Mouse (Mus musculus) MEL (cell line): Measurements from ENCODE around the gene Togaram2. TPM values are rescaled to one million over a fixed set of nuclear protein-coding genes. Genes with fewer than 3 reads are reported as not detected.

Experiments
- DNase-seq: peaks from one replicate; pipeline ENCODE4 v3.0.0; 2011; ENCODE audit warnings: low read depth, low spot score
- H3K27ac ChIP-seq: 2 replicates; pipeline ENCODE4 v1.5.1; 2012; ENCODE audit warnings: low read depth, mild to moderate bottlenecking, control low read depth, low read length, moderate library complexity; ENCODE audit not compliant: control insufficient read depth
- H3K27me3 ChIP-seq, 2 experiments: fragments of 150-350 bp in 1 of 2; sonication (generic) in 1 of 2; 2 replicates each; pipeline ENCODE4 v1.6.1; 2012; ENCODE audit warnings: low read length in 2 of 2, mild to moderate bottlenecking in 2 of 2, improper control_type of control experiment in 1 of 2, moderate library complexity in 1 of 2; ENCODE audit not compliant: insufficient read depth in 2 of 2, control insufficient read depth in 1 of 2
- H3K36me3 ChIP-seq, 2 experiments: 2 replicates each; pipeline ENCODE4 v1.6.1; 2012 to 2014; ENCODE audit warnings: low read length in 2 of 2, improper control_type of control experiment in 1 of 2, inconsistent platforms in 1 of 2, mild to moderate bottlenecking in 1 of 2; ENCODE audit not compliant: insufficient read depth in 2 of 2, control insufficient read depth in 1 of 2
- H3K4me1 ChIP-seq, 2 experiments: fragments of 150-350 bp in 1 of 2; sonication (generic) in 1 of 2; 2 replicates each; pipeline ENCODE4 v1.6.1; 2012; ENCODE audit warnings: low read length in 2 of 2, improper control_type of control experiment in 1 of 2, mild to moderate bottlenecking in 1 of 2; ENCODE audit not compliant: insufficient read depth in 2 of 2, control insufficient read depth in 1 of 2
- H3K4me3 ChIP-seq, 2 experiments: fragments of 150-350 bp in 1 of 2; sonication (generic) in 1 of 2; 2 replicates each; pipeline ENCODE4 v1.5.1; 2012; ENCODE audit warnings: low read depth in 2 of 2, low read length in 2 of 2, mild to moderate bottlenecking in 2 of 2, moderate library complexity in 2 of 2, control low read depth in 1 of 2, improper control_type of control experiment in 1 of 2; ENCODE audit not compliant: control insufficient read depth in 1 of 2, insufficient read depth in 1 of 2
- H3K79me2 ChIP-seq: 2 replicates; pipeline ENCODE4 v1.6.1; 2012; ENCODE audit warnings: mild to moderate bottlenecking, low read length, moderate library complexity; ENCODE audit not compliant: control insufficient read depth, poor library complexity, insufficient read depth
- H3K9ac ChIP-seq: 2 replicates; pipeline ENCODE4 v1.6.1; 2012; ENCODE audit warnings: low read depth, mild to moderate bottlenecking, control low read depth, low read length, moderate library complexity; ENCODE audit not compliant: control insufficient read depth, poor library complexity, severe bottlenecking
- H3K9me3 ChIP-seq: fragments of 150-350 bp; sonication (generic); replicated peaks from 2 replicates; pipeline ENCODE4 v1.6.1; 2012; ENCODE audit warnings: mild to moderate bottlenecking, low read length, improper control_type of control experiment, moderate library complexity; ENCODE audit not compliant: insufficient read depth
- BHLHE40 ChIP-seq: IDR thresholded peaks from 2 replicates; pipeline ENCODE4 v1.6.1; 2012; ENCODE audit warnings: low read depth, mild to moderate bottlenecking, inconsistent platforms, low read length, improper control_type of control experiment, borderline replicate concordance
- CHD1 ChIP-seq: IDR thresholded peaks from 2 replicates; pipeline ENCODE4 v1.6.1; 2012; ENCODE audit warnings: low read depth, mild to moderate bottlenecking, inconsistent platforms, low read length, improper control_type of control experiment
- CTCF ChIP-seq, 3 experiments: IDR thresholded peaks in 2 of 3; conservative IDR thresholded peaks in 1 of 3; 2 replicates each; pipeline ENCODE4 v1.5.1; 2011 to 2012; ENCODE audit warnings: low read length in 3 of 3, low read depth in 2 of 3, mild to moderate bottlenecking in 2 of 3, improper control_type of control experiment in 1 of 3, inconsistent platforms in 1 of 3, mixed read lengths in 1 of 3, moderate library complexity in 1 of 3; ENCODE audit not compliant: control insufficient read depth in 1 of 3, insufficient read depth in 1 of 3, poor library complexity in 1 of 3, severe bottlenecking in 1 of 3
- E2F4 ChIP-seq: IDR thresholded peaks from 2 replicates; pipeline ENCODE4 v1.6.1; 2011; ENCODE audit warnings: low read depth, low read length, improper control_type of control experiment, borderline replicate concordance
- ELF1 ChIP-seq: IDR thresholded peaks from 2 replicates; pipeline ENCODE4 v1.6.1; 2014; ENCODE audit warnings: low read depth, mild to moderate bottlenecking, inconsistent platforms, low read length, improper control_type of control experiment, moderate library complexity
- EP300 ChIP-seq, 2 experiments: IDR thresholded peaks; 2 replicates each; pipeline ENCODE4 v1.6.1; 2011; ENCODE audit warnings: improper control_type of control experiment in 2 of 2, low read length in 2 of 2, low read depth in 1 of 2, mild to moderate bottlenecking in 1 of 2
- GATA1 ChIP-seq: IDR thresholded peaks from 2 replicates; pipeline ENCODE4 v1.6.1; 2011; ENCODE audit warnings: low read depth, low read length, improper control_type of control experiment
- HCFC1 ChIP-seq: IDR thresholded peaks from 2 replicates; pipeline ENCODE4 v1.6.1; 2012; ENCODE audit warnings: low read depth, mild to moderate bottlenecking, inconsistent platforms, low read length, improper control_type of control experiment, moderate library complexity
- MAX ChIP-seq: IDR thresholded peaks from 2 replicates; pipeline ENCODE4 v1.6.1; 2011; ENCODE audit warnings: low read length, improper control_type of control experiment
- MAZ ChIP-seq: IDR thresholded peaks from 2 replicates; pipeline ENCODE4 v1.6.1; 2012; ENCODE audit warnings: low read depth, mild to moderate bottlenecking, inconsistent platforms, low read length, improper control_type of control experiment
- MEF2A ChIP-seq: IDR thresholded peaks from 2 replicates; pipeline ENCODE4 v1.6.1; 2014; ENCODE audit warnings: low read depth, mild to moderate bottlenecking, inconsistent platforms, low read length, improper control_type of control experiment; ENCODE audit not compliant: poor library complexity, insufficient replicate concordance, severe bottlenecking; ENCODE audit errors: extremely low read depth
- MXI1 ChIP-seq: IDR thresholded peaks from 2 replicates; pipeline ENCODE4 v1.6.1; 2011; ENCODE audit warnings: mild to moderate bottlenecking, low read depth, low read length, improper control_type of control experiment
- MYB ChIP-seq: IDR thresholded peaks from 2 replicates; pipeline ENCODE4 v1.6.1; 2011; ENCODE audit warnings: mild to moderate bottlenecking, low read depth, low read length, improper control_type of control experiment
- MYC ChIP-seq: IDR thresholded peaks from 2 replicates; pipeline ENCODE4 v1.6.1; 2011; ENCODE audit warnings: low read depth, mild to moderate bottlenecking, low read length, improper control_type of control experiment, moderate library complexity
- NELFE ChIP-seq: IDR thresholded peaks from 2 replicates; pipeline ENCODE4 v1.6.1; 2011; ENCODE audit warnings: low read depth, low read length, improper control_type of control experiment
- NRF1 ChIP-seq: IDR thresholded peaks from 2 replicates; pipeline ENCODE4 v1.6.1; 2014; ENCODE audit warnings: low read depth, mild to moderate bottlenecking, inconsistent platforms, low read length, improper control_type of control experiment, moderate library complexity; ENCODE audit not compliant: poor library complexity, insufficient read depth, severe bottlenecking
- SIN3A ChIP-seq: IDR thresholded peaks from 2 replicates; pipeline ENCODE4 v1.6.1; 2012; ENCODE audit warnings: low read length, improper control_type of control experiment, inconsistent platforms
- SMC3 ChIP-seq: IDR thresholded peaks from 2 replicates; pipeline ENCODE4 v1.6.1; 2011; ENCODE audit warnings: low read depth, low read length, improper control_type of control experiment
- TAL1 ChIP-seq: IDR thresholded peaks from 2 replicates; pipeline ENCODE4 v1.6.1; 2012; ENCODE audit warnings: mild to moderate bottlenecking, inconsistent platforms, low read length, moderate library complexity, mixed read lengths
- TBP ChIP-seq: IDR thresholded peaks from 2 replicates; pipeline ENCODE4 v1.8.0; 2011; ENCODE audit warnings: low read depth, low read length, improper control_type of control experiment
- UBTF ChIP-seq: IDR thresholded peaks from 2 replicates; pipeline ENCODE4 v1.6.1; 2012; ENCODE audit warnings: low read depth, mild to moderate bottlenecking, inconsistent platforms, low read length, improper control_type of control experiment, moderate library complexity, borderline replicate concordance; ENCODE audit not compliant: insufficient read depth
- USF1 ChIP-seq: IDR thresholded peaks from 2 replicates; pipeline ENCODE4 v1.6.1; 2014; ENCODE audit warnings: low read depth, mild to moderate bottlenecking, inconsistent platforms, low read length, improper control_type of control experiment, moderate library complexity
- USF2 ChIP-seq, 2 experiments: IDR thresholded peaks; 2 replicates each; pipeline ENCODE4 v1.6.1; 2011 to 2012; ENCODE audit warnings: improper control_type of control experiment in 2 of 2, low read length in 2 of 2, borderline replicate concordance in 1 of 2, inconsistent platforms in 1 of 2, low read depth in 1 of 2, mild to moderate bottlenecking in 1 of 2; ENCODE audit not compliant: insufficient read depth in 1 of 2
- ZC3H11A ChIP-seq: IDR thresholded peaks from 2 replicates; pipeline ENCODE4 v1.6.1; 2012; ENCODE audit warnings: low read depth, mild to moderate bottlenecking, inconsistent platforms, low read length, improper control_type of control experiment
- ZMIZ1 ChIP-seq: IDR thresholded peaks from 2 replicates; pipeline ENCODE4 v1.6.1; 2012; ENCODE audit warnings: low read depth, mild to moderate bottlenecking, inconsistent platforms, low read length, improper control_type of control experiment, moderate library complexity
- ZNF384 ChIP-seq: IDR thresholded peaks from 2 replicates; pipeline ENCODE4 v1.6.1; 2012; ENCODE audit warnings: low read depth, mild to moderate bottlenecking, inconsistent platforms, low read length, improper control_type of control experiment
- polyA plus RNA-seq, 2 experiments: library from polyadenylated mRNA; stranded (reverse) in 1 of 2; unstranded in 1 of 2; fragments of >175 nt in 1 of 2; fragments of >200 nt in 1 of 2; gene quantifications; 2 replicates each; pipeline versions ENCODE4 v1.2.1 to v1.2.4; 2012; ENCODE audit warnings: low replicate concordance in 2 of 2, low read depth in 1 of 2; ENCODE audit not compliant: insufficient read length in 2 of 2, insufficient read depth in 1 of 2, missing spikeins in 1 of 2
- total RNA-seq: library from RNA; depleted of rRNA; stranded (reverse); fragments of 300-350 nt; gene quantifications from 2 replicates; pipeline ENCODE4 v1.2.3, GENCODE M21; 2012

Togaram2 gene
- total and polyA plus RNA-seq, 3 experiments, result not detected

DNA sequence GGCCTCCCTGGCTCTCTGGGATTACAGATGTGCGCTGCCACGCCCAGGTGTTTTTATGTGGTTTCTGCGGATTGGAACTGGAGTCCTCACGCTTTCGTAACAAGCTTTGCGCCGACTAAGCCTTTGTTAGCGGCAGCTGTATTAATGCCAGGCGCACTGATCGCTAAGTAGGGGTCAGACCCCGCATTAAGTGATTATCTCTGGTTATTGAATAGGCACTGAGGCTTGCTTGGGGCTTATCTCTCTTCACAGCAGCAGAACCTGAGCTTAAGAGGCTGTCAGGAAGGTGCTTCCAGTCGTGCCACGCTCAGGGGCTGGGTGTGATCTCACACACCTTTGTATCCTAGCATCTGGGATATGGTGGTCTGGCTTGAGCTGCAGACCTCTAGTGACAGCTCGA is 8.6 kb downstream of the Togaram2 start:
- Histone ChIP-seq H3K27ac (no peak overlapping the region), H3K9ac (no peak overlapping the region), H3K4me1 (peaks cover 0 to 4% of the 10 kb centered on the region in 2 experiments; a peak in 1 of 4 replicates)
- no peak for DNase-seq
- no peak for TF ChIP-seq ZC3H11A
- TF ChIP-seq MEF2A, result no peak
- no peak for TF ChIP-seq MYC
- TF ChIP-seq MYB, result no peak
- no peak for TF ChIP-seq HCFC1
- TF ChIP-seq NELFE, result no peak
- TF ChIP-seq USF1, result no peak
- TF ChIP-seq ZNF384, result no peak
- TF ChIP-seq EP300 (IDR thresholded peaks at IDR 0.05; ENCODE audit: low read depth in 1 of 2, low read length in 2 of 2), result no peak
- TF ChIP-seq USF2 (IDR thresholded peaks at IDR 0.05; ENCODE audit: borderline replicate concordance in 1 of 2, insufficient read depth in 1 of 2, low read depth in 1 of 2, low read length in 2 of 2), result no peak
- no peak for TF ChIP-seq CTCF (IDR thresholded peaks at IDR 0.05 in 2 of 3, conservative IDR thresholded peaks at IDR 0.05 in 1 of 3; ENCODE audit: control insufficient read depth in 1 of 3, insufficient read depth in 1 of 3, low read depth in 2 of 3, low read length in 3 of 3, poor library complexity in 1 of 3, severe bottlenecking in 1 of 3)
- TF ChIP-seq CHD1, result no peak
- TF ChIP-seq TBP, result no peak
- TF ChIP-seq SIN3A, result no peak
- no peak for TF ChIP-seq SMC3
- TF ChIP-seq NRF1, result no peak
- TF ChIP-seq, all 39 proteins: peak for 0
- no peaks in the 10 kb centered on the region for H3K9me3 ChIP-seq
- H3K27me3 ChIP-seq, result no peaks in the 10 kb centered on the region
- H3K4me3 ChIP-seq, result no peak overlapping the region
- no peaks in the 10 kb centered on the region for H3K36me3 ChIP-seq
- H3K79me2 ChIP-seq, result no peaks in the 10 kb centered on the region

DNA sequence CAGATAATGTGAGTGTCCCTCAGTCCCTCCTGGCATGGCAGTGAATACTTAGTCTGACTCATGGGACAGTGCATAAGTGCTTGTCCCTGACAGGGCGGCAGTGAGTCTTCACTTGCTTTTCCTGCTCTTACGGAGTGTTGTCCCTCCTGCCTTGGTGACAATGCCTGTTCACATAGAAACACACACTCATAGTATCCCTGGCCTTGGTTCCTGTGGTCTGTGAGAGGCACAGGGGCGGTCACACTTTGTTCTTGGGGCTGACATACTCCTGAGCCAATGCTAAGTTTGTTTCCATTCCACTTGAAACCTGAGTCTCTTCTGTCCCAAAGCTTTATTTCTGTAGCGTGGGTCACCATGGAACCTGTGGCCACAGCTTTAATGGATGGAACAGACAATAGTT is 9.3 kb downstream of the Togaram2 start:
- H3K9ac ChIP-seq, result no peak overlapping the region
- DNase-seq, result no peak
- no peak overlapping the region for H3K27ac ChIP-seq
- no peaks in the 10 kb centered on the region for H3K36me3 ChIP-seq
- H3K79me2 ChIP-seq, result no peaks in the 10 kb centered on the region
- no peak overlapping the region for H3K4me3 ChIP-seq
- H3K27me3 ChIP-seq, result no peaks in the 10 kb centered on the region
- TF ChIP-seq MAZ, result no peak
- TF ChIP-seq MXI1, result no peak
- TF ChIP-seq NELFE, result no peak
- no peak for TF ChIP-seq EP300 (IDR thresholded peaks at IDR 0.05; ENCODE audit: low read depth in 1 of 2, low read length in 2 of 2)
- TF ChIP-seq ELF1, result no peak
- TF ChIP-seq ZMIZ1, result no peak
- TF ChIP-seq MEF2A, result no peak
- TF ChIP-seq E2F4, result no peak
- TF ChIP-seq TAL1, result no peak
- no peak for TF ChIP-seq MAX
- TF ChIP-seq CHD1, result no peak
- no peak for TF ChIP-seq BHLHE40
- TF ChIP-seq SMC3, result no peak
- no peak for TF ChIP-seq GATA1
- no peak for TF ChIP-seq UBTF
- no peaks in the 10 kb centered on the region for H3K9me3 ChIP-seq
- peaks cover 0 to 4% of the 10 kb centered on the region in 2 experiments; a peak in 1 of 4 replicates for H3K4me1 ChIP-seq
